Mouse (Mus musculus) brain, embryonic 14.5 days (tissue): ENCODE measurements around the gene Odf3b.

ENCODE experiments used
- CTCF ChIP-seq: fragments of 200-500 bp; IDR thresholded peaks from 2 replicates; pipeline ENCODE4 v1.5.1; 2012; ENCODE audit warnings: inconsistent platforms, mild to moderate bottlenecking, moderate library complexity, borderline replicate concordance; ENCODE audit not compliant: insufficient read depth, insufficient read length; ENCODE audit errors: extremely low read depth
- POLR2A ChIP-seq: fragments of 200-500 bp; IDR thresholded peaks from 2 replicates; pipeline ENCODE4 v1.6.1; 2012; ENCODE audit warnings: mild to moderate bottlenecking, inconsistent platforms, borderline replicate concordance; ENCODE audit not compliant: poor library complexity, insufficient read depth, insufficient read length, severe bottlenecking; ENCODE audit errors: extremely low read depth

GRCm38 (mm10) chr15:89334774-89335537 lies 44.1 kb downstream of the Odf3b start:
- TF ChIP-seq CTCF = no peak
- TF ChIP-seq POLR2A = no peak
